ENCODE assay signal across 19 mouse cellular contexts in genomic region chr12:69207396-69207795, GRCm38 (mm10). TPM values are rescaled to one million over a fixed set of nuclear protein-coding genes. Genes with fewer than 3 reads are reported as not detected.
"Had no signal": no experiment of that assay in that cellular context is flagged by ENCODE, and none has a peak within 500 bp of the region (broad histone marks: within the 10 kb centered on the region; RNA-seq: fewer than 3 reads in every experiment).

No protein-coding gene starts in this region.

- H3K36me3 ChIP-seq: midbrain, embryonic 15.5 days had no signal

- H3K27ac ChIP-seq: liver, embryonic 15.5 days; lung, embryonic 15.5 days; macrophage; midbrain, embryonic 12.5 days; midbrain, embryonic 15.5 days; neural tube, embryonic 12.5 days; stomach, embryonic 15.5 days; stomach, postnatal 0 days had no signal

- ATAC-seq: liver, postnatal 0 days; lung, postnatal 0 days; midbrain, embryonic 15.5 days had no signal

- H3K27me3 ChIP-seq: liver, embryonic 15.5 days; lung, embryonic 15.5 days; megakaryocyte, embryonic 14.5 days; midbrain, embryonic 12.5 days; midbrain, embryonic 15.5 days; neural tube, embryonic 12.5 days; stomach, embryonic 15.5 days had no signal

- H3K4me3 ChIP-seq: liver, embryonic 15.5 days; lung, embryonic 15.5 days; megakaryocyte, embryonic 14.5 days; midbrain, embryonic 12.5 days; midbrain, embryonic 15.5 days; neural tube, embryonic 12.5 days; stomach, embryonic 15.5 days had no signal

- H3K4me1 ChIP-seq: liver, embryonic 15.5 days; lung, embryonic 15.5 days; megakaryocyte, embryonic 14.5 days; midbrain, embryonic 12.5 days; neural tube, embryonic 12.5 days; stomach, embryonic 15.5 days had no signal

- H3K4me2 ChIP-seq: liver, embryonic 15.5 days; lung, embryonic 15.5 days; midbrain, embryonic 12.5 days; midbrain, embryonic 15.5 days; neural tube, embryonic 12.5 days; stomach, embryonic 15.5 days had no signal

- H3K9ac ChIP-seq: liver, embryonic 15.5 days; liver, postnatal 0 days; lung, embryonic 15.5 days; midbrain, embryonic 12.5 days; midbrain, embryonic 15.5 days; neural tube, embryonic 12.5 days; stomach, embryonic 15.5 days had no signal

- DNase-seq: liver, postnatal 0 days; lung, adult 2 months; lung, postnatal 14 days; lung, postnatal 36 days; right cerebral cortex, postnatal 14 days; thymus, adult 2 months; thymus, postnatal 25 days; thymus, postnatal 4 days had no signal

- H3K9me3 ChIP-seq: liver, embryonic 15.5 days; lung, embryonic 15.5 days; megakaryocyte, embryonic 14.5 days; midbrain, embryonic 12.5 days; midbrain, embryonic 15.5 days; neural tube, embryonic 12.5 days; stomach, embryonic 15.5 days had no signal

RNA-seq across cellular contexts. Expression of gene Gm49384, which starts 3.3 kb away (rescaled TPM):
- polyA plus RNA-seq: lung, adult 2 months had no signal

RNA-seq across cellular contexts. Expression of gene Gm49383, which starts 10.5 kb away (rescaled TPM):
- polyA plus RNA-seq: testis, adult 2 months had no signal
